Mouse (Mus musculus) T-helper 2 cell (primary cell): ENCODE results near the gene Btbd16.

Source experiments
- in situ Hi-C: fragments of 300-600 bp; cut with MboI, MseI; formaldehyde crosslinking; loops from one replicate; pipeline ENCODE4 v1.15.1; 2025; ENCODE audit warnings: high pct_unique_total_duplicates

The Btbd16 gene

DNA sequence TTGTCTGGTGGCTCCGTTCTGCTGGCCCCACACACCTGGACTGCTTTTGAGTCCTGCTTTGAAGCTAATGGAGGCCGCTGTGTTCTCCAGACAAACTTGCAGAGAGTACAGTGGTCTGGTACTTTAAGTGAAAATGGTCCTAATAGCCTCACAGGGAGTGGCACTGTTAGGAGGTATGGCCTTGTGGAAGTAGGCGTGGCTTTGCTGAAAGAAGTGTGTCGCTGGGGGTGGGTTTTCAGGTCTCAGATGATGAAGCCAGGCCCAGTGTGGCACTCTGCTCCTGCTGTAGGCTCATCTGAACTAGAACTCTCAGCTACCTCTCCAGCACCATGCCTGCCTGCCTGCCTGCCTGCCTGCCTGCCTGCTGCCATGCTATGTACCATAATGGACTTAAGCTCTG is 5.7 kb upstream of the Btbd16 start:
- in situ Hi-C loops: no loop called here

DNA sequence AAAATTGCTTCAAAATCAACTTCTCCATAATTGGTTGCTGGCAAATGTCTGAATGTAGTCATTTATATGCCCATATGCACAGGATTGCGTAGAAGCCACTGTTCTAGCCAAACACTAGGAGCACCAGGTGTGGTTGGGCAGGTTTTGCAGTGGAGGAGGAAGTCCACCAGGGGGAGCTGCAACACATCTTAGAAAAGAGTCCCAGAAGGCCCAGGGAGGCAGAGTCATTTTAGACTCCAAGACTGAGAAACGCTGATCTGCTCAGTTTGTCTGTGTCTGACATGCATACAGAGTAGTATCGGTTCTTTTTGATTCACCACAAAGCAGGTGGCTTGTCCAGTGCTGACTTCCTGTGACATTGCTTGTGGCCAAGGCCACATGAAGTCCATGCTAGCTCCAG is 3.2 kb upstream of the Btbd16 start:
- in situ Hi-C loops: loop anchor here (5.0 kb wide), 1 partner anchor 52 kb away; no protein-coding TSS in a partner anchor

DNA sequence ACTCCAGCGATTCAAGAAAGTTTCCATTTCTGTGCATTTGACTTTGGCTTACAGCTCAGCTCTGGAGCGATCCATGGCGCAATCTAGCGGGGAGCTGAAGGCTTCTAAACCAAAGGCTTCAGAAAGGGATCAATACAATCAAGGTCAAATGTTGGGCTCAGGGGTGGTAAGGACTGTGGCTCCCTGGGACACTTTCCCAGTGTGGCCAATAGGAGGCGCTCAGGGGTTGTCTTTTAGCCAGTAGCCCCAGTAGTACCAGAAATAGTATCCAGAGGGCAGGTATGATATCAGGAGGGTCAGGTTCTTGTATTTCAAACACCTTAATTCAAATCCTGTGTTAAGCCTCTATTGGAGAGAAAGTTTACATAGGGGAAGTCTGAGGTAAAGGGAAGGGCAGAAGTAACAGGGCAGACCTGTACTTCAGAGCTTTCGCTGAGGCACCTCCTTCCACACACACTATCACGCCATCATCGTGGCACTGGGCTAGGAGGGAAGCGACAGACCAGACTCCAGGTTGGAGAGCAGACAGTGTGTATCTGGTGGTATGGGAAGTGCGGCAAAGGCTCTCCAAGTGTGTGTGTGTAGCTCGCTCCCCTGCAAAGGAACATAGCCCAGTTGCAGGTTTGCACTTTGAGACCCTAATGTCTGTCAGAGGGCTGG is 568 bp upstream of the Btbd16 start:
- in situ Hi-C loops: loop anchor here (5.0 kb wide), 1 partner anchor 49 kb away; no protein-coding TSS in a partner anchor

DNA sequence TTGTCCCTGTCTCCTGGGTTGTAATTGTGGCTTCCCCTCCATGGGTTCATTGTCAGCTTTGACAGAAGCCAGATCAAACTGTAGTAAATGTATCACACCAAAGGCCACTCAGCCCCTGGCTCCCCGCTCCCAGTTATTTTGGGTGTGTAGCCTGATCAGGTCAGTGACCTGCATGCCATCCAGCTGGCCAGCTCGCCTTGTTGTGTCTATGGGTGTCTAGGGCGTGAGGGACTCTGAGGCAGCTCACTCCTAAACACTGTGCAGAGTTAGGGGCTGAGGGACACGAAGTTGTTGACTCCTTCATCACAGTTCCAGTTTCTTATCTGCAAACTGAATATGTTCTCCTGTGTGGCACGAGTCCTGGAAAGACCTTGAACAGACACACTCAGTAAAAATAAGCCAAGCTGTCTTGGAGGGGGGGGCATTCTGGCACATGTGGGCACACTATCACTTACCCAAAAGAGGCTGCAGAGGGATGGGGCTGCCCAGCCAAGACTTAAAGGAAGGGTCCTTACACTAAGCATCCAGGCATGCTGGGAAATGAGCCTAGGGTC is 7.1 kb downstream of the Btbd16 start:
- in situ Hi-C loops: loop anchor here (10.0 kb wide), 1 partner anchor 264 kb away; no protein-coding TSS in a partner anchor

DNA sequence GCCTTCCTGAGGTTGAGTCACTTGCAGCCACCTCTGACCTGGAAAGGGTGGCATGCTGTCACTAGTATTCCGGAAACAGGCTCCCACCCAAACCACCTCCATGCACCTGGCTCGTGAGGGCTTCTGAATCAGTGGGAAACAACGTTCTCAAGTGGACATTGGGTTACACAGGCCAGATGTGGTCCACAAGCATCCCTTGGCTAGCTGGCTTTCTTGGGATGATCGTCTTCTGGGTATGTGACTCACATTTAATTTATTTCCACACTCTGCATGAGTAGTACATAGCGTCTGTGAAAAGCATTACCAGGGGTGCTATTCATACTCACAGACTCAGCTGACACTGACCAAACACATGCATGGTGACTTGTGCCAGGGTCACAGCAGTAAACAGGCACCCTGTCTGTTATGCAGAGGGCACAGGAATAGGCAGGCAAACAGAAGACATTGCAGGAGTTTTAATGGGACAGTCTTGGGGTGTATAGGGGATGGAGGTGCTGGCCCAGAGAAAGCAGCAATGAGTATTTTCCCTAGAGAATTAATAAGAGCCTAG is 8.7 kb downstream of the Btbd16 start:
- in situ Hi-C loops: loop anchor here (10.0 kb wide), 1 partner anchor 262 kb away; no protein-coding TSS in a partner anchor

DNA sequence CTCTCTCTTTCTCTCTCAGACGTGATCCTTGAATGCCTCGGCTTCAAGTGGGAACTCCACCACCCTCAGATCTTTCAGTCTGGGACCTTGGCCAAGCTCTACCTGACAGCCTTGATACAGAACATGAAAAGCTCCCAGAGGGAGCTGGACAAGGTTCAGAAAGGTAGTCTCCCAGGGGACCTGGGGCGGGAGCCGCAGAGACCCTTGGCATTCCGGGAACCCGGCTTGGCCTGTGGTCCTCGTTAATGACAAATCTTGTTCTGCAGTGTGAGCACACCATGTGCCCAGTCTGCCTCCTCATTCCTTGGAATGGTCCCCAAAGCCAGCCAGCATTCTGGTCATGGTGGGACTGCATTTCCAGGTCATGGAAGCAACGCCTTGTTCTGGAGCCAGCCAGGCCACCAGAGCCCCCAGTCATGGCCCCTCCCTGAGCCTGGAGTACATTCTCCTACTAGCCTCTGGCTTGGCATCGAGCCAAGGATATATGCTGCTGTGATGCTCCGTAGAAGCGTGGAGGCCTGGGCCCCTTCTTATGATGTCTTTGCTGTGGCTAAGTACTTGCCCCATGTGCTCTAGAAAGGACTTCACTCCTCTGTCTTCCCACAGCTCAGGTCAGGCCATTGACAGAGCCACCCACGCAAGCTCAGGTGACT is 12.2 kb downstream of the Btbd16 start:
- in situ Hi-C loops: loop anchor here (10.0 kb wide), 1 partner anchor 259 kb away; no protein-coding TSS in a partner anchor

DNA sequence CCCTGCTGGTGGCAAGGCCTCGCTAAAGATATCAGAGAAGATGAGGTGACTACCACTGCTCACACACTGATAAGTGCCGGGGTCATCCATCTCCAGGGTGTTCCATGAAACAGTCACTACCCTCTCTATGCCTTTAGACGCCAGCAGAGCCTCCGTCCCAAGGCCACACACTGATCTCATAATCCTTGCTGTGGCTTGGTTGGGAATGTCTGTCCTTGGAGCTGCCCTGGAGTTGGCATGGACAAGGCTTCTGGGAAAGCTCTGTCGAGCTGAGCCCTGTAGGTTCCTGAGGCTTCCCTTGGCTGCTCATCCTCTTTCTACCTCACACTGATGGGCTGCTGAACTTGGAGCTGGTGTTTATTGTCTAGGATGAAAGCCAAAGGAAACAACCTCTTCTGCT is 12.8 kb downstream of the Btbd16 start:
- in situ Hi-C loops: loop anchor here (10.0 kb wide), 1 partner anchor 258 kb away; no protein-coding TSS in a partner anchor

DNA sequence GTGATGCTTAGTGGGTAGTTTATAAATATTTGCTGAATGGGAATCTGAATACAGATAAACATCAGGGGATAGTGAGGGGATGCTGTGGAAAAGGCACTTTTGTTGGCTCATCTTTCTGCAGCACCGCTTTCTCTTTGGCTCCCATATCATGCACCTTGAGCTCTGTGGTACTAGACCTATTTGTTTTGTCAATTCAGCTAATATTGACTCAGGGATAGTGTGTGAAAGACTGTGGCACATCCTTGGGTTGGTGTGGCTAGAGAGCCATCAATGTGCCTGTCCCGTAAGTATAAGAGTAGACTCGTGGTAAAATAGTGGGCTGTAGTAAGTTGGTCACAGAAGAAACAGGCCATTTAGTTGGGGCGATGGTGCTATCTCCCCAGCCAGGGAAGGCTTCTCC is 13.7 kb downstream of the Btbd16 start:
- in situ Hi-C loops: loop anchor here (10.0 kb wide), 1 partner anchor 257 kb away; no protein-coding TSS in a partner anchor

DNA sequence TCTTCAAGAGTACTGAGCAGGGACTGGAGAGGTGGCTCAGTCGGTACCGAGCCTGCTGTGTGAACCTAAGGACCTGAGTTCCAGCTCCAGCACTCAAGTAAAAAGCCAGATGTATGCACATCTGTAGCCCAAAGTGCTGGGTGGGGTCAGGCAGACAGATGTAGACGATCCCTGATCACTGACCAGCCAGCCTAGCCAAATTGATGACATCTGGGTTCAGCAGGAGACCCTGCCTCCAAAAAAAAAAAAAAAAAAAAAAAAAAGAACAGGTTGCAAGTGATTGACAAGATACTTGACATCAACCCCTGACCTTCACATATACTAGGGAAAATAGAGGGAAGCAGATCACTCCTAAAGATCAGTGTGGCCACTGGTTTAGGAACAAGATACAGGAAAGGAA is 15.1 kb downstream of the Btbd16 start:
- in situ Hi-C loops: loop anchor here (10.0 kb wide), 1 partner anchor 256 kb away; no protein-coding TSS in a partner anchor

DNA sequence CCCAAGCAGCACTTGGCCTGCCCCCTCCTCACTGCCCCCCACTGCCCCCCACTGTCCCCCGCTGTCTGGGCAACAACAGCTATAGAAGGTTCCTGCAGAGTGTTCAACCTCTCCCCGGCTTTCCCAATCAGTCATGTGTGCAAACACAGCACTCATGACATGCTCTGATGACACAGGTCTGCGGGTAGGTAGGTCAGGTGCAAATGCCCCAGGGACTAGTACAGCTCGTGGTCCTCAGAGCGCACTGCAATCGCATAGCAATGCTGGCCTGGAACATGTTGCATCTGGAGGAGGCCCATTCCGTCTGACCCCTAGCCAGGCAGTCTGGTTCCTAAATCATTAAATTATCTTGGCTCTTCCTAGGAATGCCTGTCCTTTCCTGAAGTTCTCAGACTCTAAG is 15.6 kb downstream of the Btbd16 start:
- in situ Hi-C loops: loop anchor here (10.0 kb wide), 1 partner anchor 255 kb away; no protein-coding TSS in a partner anchor

DNA sequence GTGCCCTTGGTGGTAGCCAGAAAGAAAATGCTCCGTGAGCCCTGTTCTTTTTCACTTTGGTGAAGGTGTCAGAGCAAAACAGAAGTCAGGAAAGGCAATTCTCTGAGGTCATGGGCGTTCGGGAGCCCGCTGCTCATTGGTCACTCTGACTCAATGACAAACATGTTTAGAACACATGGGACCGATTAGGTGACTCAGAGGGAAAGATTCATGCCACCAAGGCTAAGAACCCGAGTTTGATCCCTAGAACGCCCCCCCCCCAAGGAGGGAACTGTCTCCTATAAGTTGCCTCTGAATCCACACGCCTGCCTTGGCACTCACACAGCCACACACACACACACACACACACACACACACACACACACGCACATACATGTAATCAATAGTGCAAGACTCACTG is 19.8 kb downstream of the Btbd16 start:
- in situ Hi-C loops: no loop called here

DNA sequence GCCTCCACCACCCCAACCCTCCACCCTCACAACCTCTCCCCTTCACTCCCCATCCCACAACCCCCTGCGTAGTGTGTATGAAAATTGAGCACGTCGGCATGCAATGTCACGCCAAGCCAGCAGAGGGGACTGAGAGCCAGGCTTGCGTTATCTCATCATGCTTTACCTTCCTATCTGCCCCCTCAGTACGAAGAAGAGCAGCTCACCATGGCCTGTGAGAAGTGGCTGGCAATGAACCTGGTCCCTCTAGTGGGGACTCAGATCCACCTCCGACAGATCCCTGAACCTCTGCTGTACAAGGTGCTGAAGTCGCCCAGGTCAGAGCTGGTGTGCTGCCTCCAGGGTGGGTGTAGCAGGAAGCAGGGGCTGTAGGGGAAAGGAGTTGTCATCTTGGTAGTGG is 22.9 kb downstream of the Btbd16 start:
- in situ Hi-C loops: no loop called here

DNA sequence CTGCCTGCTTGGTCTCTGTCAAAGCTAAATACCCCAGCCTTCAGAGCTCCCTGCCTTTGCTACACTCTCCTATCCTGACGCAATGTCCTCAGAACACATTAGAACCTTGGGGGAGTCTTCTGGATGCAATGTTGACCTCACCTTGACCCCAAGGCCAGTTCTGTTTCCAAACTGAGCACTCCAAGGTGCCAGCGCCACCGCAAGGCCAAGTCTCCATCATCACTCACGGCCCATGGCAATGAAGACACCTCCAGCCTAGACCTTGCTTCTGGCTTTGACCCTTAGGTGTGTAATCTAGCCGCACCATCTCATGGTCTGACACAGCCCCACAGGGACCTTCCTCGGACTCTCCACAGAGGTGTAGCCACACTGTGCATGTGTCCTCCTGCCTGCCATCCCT is 23.7 kb downstream of the Btbd16 start:
- in situ Hi-C loops: no loop called here

DNA sequence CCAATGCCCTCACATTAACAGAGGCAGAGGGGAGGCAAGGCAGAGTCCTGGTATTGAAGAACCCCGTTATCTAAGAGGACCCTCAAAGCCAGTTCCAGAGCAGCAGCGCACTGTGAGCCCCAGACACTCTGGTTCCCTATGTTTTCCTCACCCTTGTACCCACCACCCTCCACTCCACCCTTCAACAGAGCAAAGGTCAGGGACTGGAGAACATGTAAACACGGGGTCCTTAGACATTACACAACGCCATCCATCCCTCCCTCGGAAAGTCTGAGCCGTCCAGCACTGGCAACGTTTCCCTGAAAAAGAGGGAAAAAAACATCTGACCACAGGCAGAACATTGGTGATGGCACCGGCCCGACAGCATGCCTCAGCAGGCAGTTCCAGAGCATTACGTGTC is 25.5 kb downstream of the Btbd16 start:
- in situ Hi-C loops: no loop called here

DNA sequence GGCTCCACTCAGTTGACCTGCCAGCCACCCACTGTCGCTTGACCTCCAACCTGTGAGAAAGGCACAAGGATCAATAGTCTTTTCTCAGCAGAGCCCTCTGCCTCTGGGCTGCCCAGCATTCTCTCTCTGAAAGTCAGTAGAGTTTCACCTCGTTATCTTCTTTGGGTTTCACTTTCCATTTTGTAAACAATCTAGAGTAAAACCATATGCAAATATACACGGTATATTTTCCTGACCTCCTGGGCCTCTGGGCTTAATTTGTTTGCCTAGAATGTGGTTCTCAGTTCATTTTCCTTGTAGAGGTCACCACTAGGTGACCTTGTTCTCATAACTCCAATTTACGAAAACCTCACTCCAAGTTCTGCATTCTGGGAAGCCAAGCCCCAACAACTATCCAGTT is 26.8 kb downstream of the Btbd16 start:
- in situ Hi-C loops: no loop called here

DNA sequence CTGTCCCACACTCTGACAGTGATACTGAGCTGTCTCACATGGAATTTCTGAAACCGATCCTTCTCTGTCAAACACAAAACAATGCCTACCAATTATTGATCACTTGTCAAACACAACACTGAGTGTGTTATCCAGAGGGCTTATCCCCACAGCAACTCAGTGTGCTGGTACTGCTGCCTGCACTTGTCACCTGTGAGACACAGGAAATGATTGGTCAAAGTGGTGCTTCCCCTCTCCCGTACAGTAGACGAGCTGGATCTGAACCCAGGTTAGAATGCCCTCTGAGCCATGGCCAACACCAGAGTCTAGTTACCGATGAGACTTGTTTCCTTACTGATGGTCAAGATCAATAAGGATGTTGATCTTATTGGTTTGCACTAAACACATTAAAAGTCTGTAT is 27.9 kb downstream of the Btbd16 start:
- in situ Hi-C loops: no loop called here

DNA sequence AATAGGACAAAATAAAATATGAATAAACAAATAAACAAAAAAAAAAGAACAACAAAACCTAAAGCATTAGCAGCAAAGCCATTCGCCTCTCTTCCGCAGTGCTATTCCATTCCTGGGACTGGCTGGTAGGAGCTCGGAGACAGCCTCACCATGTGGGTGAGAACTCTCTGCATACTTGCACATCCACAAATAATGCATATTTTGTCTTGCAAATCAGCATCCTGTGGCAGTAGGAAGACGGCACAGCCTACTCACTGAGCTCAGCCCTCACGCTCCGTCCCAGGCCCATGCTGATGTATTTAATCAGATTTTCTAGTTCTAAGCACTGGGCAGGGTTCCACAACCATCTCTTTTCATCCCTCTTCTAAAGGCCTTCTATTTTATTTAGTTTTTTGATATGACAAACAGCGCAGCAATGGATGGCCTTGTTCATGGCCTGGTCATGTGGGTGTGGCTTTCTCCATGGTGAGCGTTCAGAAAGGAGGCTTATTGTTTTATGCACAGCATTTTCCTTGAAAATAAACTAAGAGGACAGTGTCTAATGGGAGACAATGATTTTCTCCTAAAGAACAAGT is 29.5 kb downstream of the Btbd16 start:
- in situ Hi-C loops: no loop called here

DNA sequence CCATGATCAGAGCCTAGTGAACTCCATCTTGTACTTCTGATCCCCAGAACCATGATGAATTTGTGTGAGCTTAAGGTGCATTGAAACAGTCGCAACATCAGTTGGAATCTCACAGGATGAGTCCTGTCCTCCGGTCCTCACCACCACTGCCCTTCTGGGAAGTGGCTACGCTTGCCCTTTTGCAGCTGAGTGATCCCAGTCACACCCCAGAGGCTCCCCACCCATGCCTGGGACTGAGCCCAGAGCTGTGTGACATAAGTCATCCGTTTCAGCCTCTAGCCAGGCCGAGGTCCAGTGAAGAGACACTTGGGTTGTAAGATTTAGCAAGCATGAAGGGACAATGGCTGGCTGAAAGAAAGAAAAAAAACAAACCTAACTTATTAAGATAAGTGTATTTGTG is 31.1 kb downstream of the Btbd16 start:
- in situ Hi-C loops: no loop called here

DNA sequence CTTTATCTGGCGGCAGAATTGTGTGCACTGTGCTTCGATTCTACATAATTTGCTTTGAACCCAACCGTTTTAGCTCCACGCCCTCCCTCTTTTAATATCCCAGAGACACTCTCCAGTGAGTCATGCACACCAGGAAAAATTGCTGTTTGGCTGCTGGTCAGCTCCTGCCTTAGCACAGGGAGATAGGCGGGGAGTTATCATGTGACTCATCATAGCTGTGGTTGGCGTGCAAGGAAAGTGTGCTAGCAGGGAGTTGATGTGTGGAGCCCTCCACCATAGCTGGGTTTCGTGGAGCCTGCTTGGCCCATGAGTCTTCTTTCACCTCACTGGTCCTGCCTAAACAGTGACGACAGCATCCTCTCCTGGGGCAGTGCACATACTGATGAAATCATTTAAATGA is 33.9 kb downstream of the Btbd16 start:
- in situ Hi-C loops: no loop called here

DNA sequence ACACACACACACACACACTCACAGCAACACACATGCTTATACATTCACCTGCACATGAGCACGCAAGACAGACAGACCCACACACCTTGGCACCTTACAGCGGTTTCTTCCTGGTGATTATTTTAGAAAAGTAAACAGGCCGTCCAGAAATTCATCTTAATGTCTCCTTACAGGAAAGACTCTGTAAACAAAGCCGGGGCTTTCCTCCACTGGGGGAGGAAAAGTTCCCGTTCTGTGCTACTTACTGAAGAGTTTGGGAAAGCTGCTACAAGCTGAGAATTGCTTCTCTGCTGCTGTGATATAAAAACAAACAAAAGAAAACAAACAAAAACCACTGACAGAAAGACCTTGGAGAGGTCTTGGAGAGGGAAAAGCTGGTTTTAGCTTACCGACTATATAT is 34.8 kb downstream of the Btbd16 start:
- in situ Hi-C loops: no loop called here

DNA sequence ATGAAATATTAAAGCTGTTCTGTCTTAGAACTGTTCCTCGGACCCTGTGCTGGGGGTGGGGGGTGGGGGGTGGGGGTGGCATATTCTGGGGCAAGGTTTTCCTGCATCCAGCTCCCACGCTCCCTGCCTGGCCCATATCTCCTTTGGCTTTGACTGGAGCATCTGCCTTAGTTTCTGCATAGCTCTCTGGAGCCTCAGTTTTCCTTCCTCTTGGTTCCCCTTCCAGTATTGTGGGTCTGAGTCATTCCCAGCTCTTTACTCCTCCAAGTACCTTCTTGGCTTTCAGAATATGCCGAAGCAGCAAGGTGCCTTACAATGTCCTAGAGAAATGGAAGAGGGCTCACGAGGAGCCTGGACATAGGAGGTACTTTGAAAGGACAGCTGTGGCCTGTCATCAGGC is 36.4 kb downstream of the Btbd16 start:
- in situ Hi-C loops: no loop called here

DNA sequence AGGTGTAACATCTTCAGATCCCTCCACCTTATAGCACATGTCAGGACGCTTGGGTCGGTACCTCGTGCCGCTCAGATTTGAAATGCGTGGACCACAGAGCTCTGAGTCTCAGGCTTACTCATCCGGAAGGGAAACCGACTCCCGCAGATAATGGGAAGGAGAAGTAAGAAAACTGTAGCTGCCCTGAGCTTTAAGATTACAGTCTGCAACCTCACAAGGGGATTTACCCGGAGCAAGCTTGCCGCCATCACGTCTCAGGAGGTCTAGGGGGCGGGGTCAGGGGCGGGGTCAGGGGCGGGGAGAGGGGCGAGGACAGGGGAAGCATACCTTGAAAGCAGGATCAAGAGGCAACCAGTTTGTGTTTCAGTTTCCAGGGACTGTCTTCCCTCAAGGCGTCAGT is 38.5 kb downstream of the Btbd16 start:
- in situ Hi-C loops: no loop called here
